Mouse (Mus musculus): ENCODE measurements at regions not wholly inside any gene's neighbourhood (a gene's known extent, or its start where the extent isn't known, plus 50 kb on each side); places are given as distances from the start of the nearest gene placed in this dataset.

DNA sequence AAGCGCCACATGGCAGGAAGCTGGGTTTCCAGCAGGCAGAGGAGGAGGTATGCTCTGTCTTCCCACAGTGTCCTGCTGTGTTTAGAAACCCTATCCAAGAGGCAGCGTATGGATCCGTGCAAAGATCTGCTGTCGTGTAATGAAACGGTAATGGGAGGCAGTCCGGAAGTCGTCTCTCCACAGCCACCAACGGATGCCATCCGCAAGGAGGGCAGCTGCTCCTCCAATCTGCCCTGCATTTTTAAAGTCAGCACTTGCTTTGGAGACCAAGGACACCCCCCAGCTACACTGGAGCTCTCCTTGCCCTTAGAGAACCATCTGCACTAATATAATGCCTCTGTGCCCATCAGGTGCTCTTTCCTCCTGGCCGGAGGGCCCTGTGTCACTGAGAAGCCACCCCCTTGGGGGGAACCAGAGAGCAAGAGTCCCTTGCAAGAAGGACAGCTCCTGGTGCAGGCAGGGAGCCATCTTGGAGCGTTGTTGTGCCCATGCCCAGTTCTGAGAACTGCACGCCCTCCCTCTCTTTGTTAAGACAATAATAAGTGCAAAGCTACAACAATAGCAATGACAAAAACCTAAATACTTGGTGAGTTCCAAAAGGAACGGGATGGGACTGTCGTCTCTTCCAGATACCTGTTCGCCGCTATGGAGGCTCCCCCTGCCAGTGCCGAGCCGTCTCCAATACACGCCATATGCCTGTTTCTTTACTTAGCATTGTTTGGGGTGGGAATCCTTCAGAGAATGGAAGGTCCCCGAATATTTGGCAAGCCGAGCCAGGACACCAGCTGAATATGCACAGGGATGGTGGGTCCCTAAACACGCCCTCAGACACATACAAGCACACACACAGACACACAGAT is 384.4 kb downstream of the Zfp536 start:
- DNase-seq (ENCODE audit: low read depth, low spot score): no peak

DNA sequence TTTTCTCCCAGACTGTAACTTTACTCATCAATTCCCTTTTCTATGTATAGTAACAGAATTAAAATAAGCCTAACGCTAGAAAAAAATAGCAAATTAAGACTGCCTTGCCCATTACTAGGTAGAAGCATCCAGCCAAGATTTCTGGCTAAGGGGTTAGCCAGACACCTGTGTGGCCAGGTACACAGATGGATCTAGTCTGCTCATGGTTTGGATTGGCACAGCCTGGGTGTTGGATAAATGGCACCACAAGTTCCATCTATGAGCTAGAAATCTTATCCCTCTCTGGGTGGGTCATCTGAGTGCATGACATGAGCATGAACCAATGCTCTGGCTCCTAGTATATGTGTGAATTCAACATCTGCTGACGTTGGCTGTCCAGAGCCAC is 383.7 kb downstream of the Zfp536 start:
- DNase-seq (ENCODE audit: low read depth, low spot score): no peak

DNA sequence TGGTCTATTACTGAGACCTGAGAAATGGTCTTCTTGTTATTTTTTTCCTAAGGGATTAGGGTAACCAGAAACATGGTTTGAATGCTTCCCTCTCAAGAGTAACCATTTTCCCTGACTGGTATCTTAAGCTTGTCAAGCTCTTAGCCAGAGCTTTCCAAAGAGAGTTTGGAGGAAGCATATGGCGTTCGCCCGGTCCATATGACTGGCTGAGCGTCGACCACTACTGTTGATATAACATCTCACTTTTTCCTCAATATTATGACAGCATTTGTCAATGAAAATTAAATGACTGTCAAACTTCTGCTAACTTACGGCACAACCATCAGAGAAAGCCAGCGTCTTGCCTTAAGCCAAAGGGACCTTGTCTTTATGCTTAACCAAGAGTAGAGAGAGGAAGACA is 383.2 kb downstream of the Zfp536 start:
- no peak for DNase-seq (ENCODE audit: low read depth, low spot score)

DNA sequence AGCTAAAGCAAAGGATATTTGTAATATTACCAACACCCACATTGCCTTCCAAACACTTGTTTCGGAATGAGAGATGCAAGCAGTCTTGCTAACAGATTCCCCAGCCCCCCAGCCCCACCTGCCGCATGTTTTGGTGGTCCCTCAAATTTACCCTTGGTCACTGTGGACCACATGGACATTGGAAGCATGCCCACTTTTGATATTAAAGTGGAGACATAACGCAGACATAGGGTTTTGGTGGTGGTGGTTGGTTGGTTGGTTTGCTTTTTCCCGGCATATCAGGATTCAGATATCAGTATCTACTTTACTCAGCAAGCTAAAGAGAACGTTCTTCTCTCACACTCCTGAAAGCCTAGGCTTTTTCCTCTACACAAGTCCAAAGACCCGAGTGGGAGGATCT is 381.3 kb downstream of the Zfp536 start:
- no peak for DNase-seq (ENCODE audit: low read depth, low spot score)

DNA sequence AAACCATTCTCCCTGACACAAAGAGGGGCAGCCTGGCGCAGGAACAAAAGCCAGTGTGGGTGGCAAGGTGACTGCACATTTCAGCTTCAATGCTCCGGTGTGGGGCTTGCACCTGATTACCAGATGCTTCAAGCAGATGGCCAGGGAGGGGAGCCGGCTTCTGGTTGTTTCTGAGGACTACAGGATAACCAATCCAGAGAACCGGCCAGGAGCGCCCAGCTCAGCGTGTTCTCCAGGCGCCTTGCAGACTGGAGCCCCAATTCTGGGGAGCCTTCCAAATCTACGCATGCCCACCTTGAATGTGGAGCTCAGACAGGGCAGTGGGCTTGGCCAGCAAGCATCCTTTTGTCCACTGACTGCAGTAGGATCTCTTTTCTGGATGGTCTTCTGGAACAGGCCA is 380.8 kb downstream of the Zfp536 start:
- no peak for DNase-seq (ENCODE audit: low read depth, low spot score)

DNA sequence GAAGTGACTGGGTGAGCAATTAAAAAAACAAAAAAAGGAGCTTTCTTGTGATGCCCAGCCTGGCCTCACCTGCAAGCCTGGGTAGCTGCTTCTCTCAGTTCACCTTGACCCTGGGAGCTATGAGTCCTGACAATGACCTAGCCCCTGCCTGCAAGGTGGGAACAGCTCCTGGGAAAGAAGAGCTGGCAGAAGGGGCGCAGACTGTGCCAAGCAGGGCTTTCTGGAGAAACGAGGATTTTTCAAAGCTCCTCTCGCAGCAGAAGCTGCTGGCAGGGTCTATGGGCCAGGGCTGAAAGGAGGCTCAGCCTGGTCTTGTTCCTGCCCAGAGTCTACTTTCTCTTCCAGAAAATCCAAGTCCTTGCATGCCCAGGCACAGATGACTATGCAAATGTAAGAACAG is 380.4 kb downstream of the Zfp536 start:
- DNase-seq (ENCODE audit: low read depth, low spot score): no peak

DNA sequence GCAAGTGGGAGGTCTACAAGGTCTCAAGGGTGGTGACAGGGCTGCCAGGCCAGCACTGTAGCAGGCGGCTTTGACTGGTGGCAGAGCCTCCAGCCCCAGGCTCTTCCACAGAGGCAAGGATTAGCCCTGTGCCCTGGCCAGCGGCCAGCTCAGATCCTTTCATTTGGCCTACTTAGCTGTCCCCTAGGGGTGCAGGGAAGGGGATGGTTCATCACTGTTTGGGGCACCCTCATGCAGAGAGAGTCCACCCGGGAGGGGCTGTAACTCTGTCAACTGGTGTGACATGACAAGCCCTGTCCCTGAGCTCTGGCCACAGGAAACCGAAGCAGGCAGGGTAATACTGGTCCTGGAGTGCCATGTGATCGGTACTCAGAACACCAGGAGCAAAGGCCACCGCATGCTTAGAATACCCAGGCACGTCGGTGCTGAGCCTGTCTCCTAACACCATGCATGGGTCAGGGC is 378.4 kb downstream of the Zfp536 start:
- no peak for DNase-seq (ENCODE audit: low read depth, low spot score)

DNA sequence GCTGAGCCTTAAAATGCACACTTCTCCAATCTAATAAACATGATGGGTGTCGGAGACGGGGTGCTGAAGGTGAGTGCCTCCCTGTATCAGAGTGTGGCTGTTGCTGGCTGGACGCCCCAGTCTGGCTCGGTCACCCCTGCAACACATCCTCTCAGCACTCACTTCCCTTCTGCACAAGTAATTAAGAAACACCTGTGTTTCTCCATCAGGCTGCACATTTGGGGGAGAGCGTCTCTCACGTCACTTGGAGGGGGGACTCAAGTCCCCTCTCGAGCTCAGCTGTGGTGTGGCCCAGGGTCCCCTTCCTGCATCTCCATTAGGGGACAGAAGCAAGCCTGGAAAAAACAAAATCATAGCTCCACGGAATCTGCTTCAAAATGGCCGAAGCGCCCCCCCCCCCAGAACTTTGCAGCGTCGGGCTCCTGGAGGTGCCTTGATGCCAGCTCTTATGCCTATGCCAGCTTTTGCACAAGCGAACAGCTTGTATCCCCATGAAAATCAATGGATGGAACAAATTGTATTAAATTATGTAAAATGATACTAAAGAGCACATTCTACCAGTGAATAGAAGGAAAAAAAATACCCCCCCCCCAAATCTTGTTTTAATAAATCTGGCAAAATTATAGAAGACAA is 377.4 kb downstream of the Zfp536 start:
- DNase-seq (ENCODE audit: low read depth, low spot score): no peak

DNA sequence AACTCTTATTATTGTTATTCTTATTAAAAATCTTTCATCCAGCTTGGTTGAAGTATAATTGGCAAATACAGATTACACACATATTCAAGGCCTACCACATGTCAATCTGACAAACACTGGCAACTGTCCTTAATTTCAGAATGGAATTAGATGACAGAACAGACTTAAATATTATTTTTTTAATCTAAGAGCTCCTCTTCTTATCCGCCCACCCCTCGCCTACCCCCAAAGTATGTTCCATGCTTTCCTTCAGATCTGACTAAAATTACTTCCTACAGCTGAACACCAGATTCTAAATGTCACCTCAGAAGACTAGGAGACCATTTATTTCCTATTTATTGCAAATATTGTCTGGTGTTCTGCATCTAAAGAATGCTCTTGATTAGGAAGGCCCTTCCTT is 370.0 kb downstream of the Zfp536 start:
- no peak for DNase-seq (ENCODE audit: low read depth, low spot score)

DNA sequence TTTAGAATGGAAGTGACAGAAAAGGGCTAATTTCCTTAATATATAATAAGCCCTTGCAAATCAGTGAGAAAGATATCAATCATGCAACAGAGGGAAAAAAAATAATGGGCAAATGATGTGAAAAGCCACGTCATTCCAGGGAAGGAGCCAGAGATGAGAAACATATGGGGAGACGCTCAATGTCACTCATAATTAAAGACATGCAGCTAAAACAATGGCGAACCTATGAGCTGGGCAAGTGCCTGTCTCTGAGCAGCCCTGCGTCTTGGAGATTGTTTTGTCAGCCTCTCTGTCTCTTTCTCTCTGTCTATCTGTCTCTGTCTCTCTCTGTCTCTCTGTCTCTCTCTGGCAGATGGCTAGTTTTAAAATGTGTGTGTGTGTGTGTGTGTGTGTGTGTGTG is 360.1 kb downstream of the Zfp536 start:
- no peak for DNase-seq (ENCODE audit: low read depth, low spot score)

DNA sequence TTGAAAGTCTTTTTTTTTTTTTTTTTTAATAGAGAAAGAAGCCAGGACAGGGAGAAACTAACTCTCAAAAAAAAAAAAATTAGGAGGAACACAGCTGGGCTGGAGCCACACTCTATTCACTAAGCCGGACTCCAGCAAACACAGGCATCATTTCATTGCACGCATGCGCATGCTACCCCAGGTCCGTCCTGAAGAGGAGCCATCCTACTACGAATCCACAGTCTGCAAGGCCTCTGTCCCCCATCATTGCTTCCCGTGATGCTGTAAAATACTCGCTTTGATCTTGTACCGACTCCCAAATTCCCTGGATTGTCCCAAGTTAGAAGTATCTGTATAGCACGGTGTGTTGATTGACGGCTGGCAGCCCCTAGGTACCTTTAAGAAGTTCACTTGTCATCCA is 351.7 kb downstream of the Zfp536 start:
- no peak for DNase-seq (ENCODE audit: low read depth, low spot score)

All from ES-CJ7 (cell line).